Mouse (Mus musculus) lung, postnatal 36 days (tissue): ENCODE results near the gene Olfr91.
"Not testable (repeated sequence)": the region's sequence is repeated elsewhere in the genome, so short reads cannot be mapped to it uniquely, and the experiment has no call there.

Source experiments
- DNase-seq: peaks from one replicate; pipeline ENCODE4 v3.0.0; 2022; ENCODE audit warnings: mixed read lengths

The Olfr91 gene

GRCm38 (mm10) chr17:37098178-37098577 is at the start of gene Olfr91:
TSS of gene Olfr91 (minus strand) at chr17:37098278.
- DNase-seq = no peak

- not testable (repeated sequence) for DNase-seq
Measured at GRCm38 (mm10) chr17:37131366-37131765, 33.3 kb upstream of the Olfr91 start.

- no peak for DNase-seq
Measured at GRCm38 (mm10) chr17:37119988-37120387, 21.9 kb upstream of the Olfr91 start, which contains the start of gene Olfr92. TSS of gene Olfr92 (minus strand) at chr17:37120088.

GRCm38 (mm10) chr17:37093289-37093688 is 4.8 kb downstream of the Olfr91 start:
- no peak for DNase-seq

GRCm38 (mm10) chr17:37092198-37092597 is 5.9 kb downstream of the Olfr91 start:
- no peak for DNase-seq

GRCm38 (mm10) chr17:37088399-37088798 is 9.7 kb downstream of the Olfr91 start, which contains the start of gene Olfr90:
TSS of gene Olfr90 (minus strand) at chr17:37088499.
- no peak for DNase-seq

GRCm38 (mm10) chr17:37085545-37085944 is 12.5 kb downstream of the Olfr91 start:
- DNase-seq = no peak

GRCm38 (mm10) chr17:37084632-37085031 is 13.4 kb downstream of the Olfr91 start:
- DNase-seq = no peak

GRCm38 (mm10) chr17:37083327-37083726 is 14.8 kb downstream of the Olfr91 start:
- DNase-seq = peak; percentile 57

GRCm38 (mm10) chr17:37081659-37082058 is 16.4 kb downstream of the Olfr91 start:
- no peak for DNase-seq

- peak; percentile 50 for DNase-seq
Measured at GRCm38 (mm10) chr17:37080119-37080518, 18.0 kb downstream of the Olfr91 start.

- no peak for DNase-seq
Measured at GRCm38 (mm10) chr17:37078990-37079389, 19.1 kb downstream of the Olfr91 start.

GRCm38 (mm10) chr17:37078193-37078592 is 19.9 kb downstream of the Olfr91 start:
- no peak for DNase-seq

- no peak for DNase-seq
Measured at GRCm38 (mm10) chr17:37075766-37076165, 22.3 kb downstream of the Olfr91 start.

- DNase-seq = no peak
Measured at GRCm38 (mm10) chr17:37075181-37075580, 22.9 kb downstream of the Olfr91 start.

- no peak for DNase-seq
Measured at GRCm38 (mm10) chr17:37072730-37073276, 25.3 kb downstream of the Olfr91 start.

- DNase-seq = no peak
Measured at GRCm38 (mm10) chr17:37072080-37072729, 25.9 kb downstream of the Olfr91 start.

GRCm38 (mm10) chr17:37070121-37070520 is 28.0 kb downstream of the Olfr91 start:
- DNase-seq = no peak

- DNase-seq = no peak
Measured at GRCm38 (mm10) chr17:37067861-37068260, 30.2 kb downstream of the Olfr91 start.

- DNase-seq = no peak
Measured at GRCm38 (mm10) chr17:37065993-37066392, 32.1 kb downstream of the Olfr91 start.

- peak; percentile 15 for DNase-seq
Measured at GRCm38 (mm10) chr17:37063686-37064495, 34.2 kb downstream of the Olfr91 start.

GRCm38 (mm10) chr17:37063063-37063462 is 35.0 kb downstream of the Olfr91 start:
- no peak for DNase-seq

GRCm38 (mm10) chr17:37062101-37062641 is 35.9 kb downstream of the Olfr91 start:
- no peak for DNase-seq
